Mouse (Mus musculus) intestine, embryonic 15.5 days (tissue): Measurements from ENCODE around the gene Lrrc47. TPM values are rescaled to one million over a fixed set of nuclear protein-coding genes. Genes with fewer than 3 reads are reported as not detected.

ENCODE experiments used
- ATAC-seq: fragments of 200-750 bp; cut with Nextera tagmentation; 2 replicates; pipeline ENCODE4 v1.8.0; 2017; ENCODE audit warnings: moderate TSS enrichment, moderate library complexity
- H3K27ac ChIP-seq: fragments of 300-500 bp; sonication (generic); 2 replicates; pipeline ENCODE4 v1.5.1; 2015; ENCODE audit warnings: mild to moderate bottlenecking, inconsistent platforms
- H3K27me3 ChIP-seq: fragments of 300-500 bp; sonication (generic); replicated peaks from 2 replicates; pipeline ENCODE4 v1.6.1; 2015; ENCODE audit warnings: inconsistent platforms
- H3K36me3 ChIP-seq: fragments of 300-500 bp; sonication (generic); 2 replicates; pipeline ENCODE4 v1.6.1; 2015; ENCODE audit warnings: inconsistent platforms
- H3K4me1 ChIP-seq: fragments of 300-500 bp; sonication (generic); replicated peaks from 2 replicates; pipeline ENCODE4 v1.6.1; 2015; ENCODE audit warnings: inconsistent platforms
- H3K4me2 ChIP-seq: fragments of 300-500 bp; sonication (generic); replicated peaks from 2 replicates; pipeline ENCODE4 v1.6.1; 2015; ENCODE audit warnings: mild to moderate bottlenecking, inconsistent platforms
- H3K4me3 ChIP-seq: fragments of 300-500 bp; sonication (generic); replicated peaks from 2 replicates; pipeline ENCODE4 v1.5.1; 2015; ENCODE audit warnings: inconsistent platforms
- H3K9ac ChIP-seq: fragments of 300-500 bp; sonication (generic); 2 replicates; pipeline ENCODE4 v1.6.1; 2015; ENCODE audit warnings: inconsistent platforms
- H3K9me3 ChIP-seq: fragments of 300-500 bp; sonication (generic); 2 replicates; pipeline ENCODE4 v1.6.1; 2016; ENCODE audit warnings: inconsistent platforms
- WGBS: fragments of 180-500 bp; shearing (Covaris S2); methylation state at CpG from one replicate; pipeline ENCODE4 v1.1.7; 2015; 5-methylcytosine and 5-hydroxymethylcytosine counted together
- polyA plus RNA-seq: library from polyadenylated mRNA; unstranded; fragments of >200 nt; fragmentation: Nextera tagmentation; extraction: Ambion mirVana; gene quantifications from 2 replicates; pipeline ENCODE4 v1.2.1, GENCODE M21; 2015

Lrrc47 gene
- 22.3 and 23.3 TPM in 2 replicates for polyA plus RNA-seq

DNA sequence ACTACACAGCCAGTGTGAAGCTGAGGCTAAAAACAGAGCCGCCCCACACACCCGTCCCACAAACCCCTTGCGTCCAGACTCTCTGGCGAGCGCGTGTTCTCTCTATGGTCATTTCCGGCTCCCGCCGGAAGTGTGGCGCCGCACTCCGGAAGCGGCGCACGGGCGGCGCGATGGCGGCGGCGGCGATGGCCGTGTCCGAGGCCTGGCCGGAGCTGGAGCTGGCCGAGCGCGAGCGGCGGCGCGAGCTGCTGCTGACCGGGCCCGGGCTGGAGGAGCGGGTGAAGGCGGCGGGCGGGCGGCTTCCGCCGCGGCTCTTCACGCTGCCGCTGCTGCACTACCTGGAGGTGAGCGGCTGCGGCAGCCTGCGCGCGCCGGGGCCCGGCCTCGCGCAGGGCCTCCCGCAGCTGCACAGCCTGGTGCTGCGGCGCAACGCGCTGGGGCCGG, at the start of gene Lrrc47:
Gene Lrrc47 (plus strand): TSS at position 86 of the 444 bp plus-strand sequence.
- Histone ChIP-seq H3K4me3 (peak within 1 kb of the TSS; percentile 99), H3K27ac (peak within 1 kb of the TSS; percentile 37; the same call in 1 of the 2 replicates), H3K36me3 (peaks cover 12% of the 10 kb centered on the region), H3K27me3 (no peaks in the 10 kb centered on the region), H3K9ac (peak within 1 kb of the TSS; percentile 90), H3K9me3 (no peaks in the 10 kb centered on the region), H3K4me1 (peaks cover 17% of the 10 kb centered on the region), H3K4me2 (peak within 1 kb of the TSS; percentile 90)
- ATAC-seq: peak; percentile 97
- under 1% methylated on average over 59 of the region's 59 CpGs for whole genome bisulfite sequencing

DNA sequence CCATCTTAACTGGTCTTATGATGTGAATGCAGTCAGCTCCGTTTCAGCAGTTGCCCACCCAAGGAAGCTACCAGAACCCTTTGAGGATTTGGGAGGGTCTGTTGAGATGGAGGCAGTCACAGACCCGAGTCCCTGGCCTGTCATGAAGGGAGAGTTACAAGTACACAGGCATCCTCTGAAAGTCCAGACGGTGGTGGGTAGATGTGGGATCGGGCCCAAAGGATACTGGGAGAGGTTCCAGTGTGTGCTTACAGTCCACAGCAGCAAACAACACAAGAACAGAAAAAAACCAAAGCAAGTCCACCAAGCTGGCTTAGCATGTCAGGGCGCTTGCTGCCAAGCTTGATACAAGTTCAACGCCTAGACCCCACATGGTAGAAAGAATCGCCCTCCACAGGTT, 48.9 kb upstream of the Lrrc47 start:
- no peak for ATAC-seq
- 82% methylated on average over 7 of the region's 7 CpGs for WGBS
- Histone ChIP-seq H3K36me3 (peaks cover 19% of the 10 kb centered on the region), H3K4me3 (no peak overlapping the region), H3K9me3 (no peaks in the 10 kb centered on the region), H3K27me3 (no peaks in the 10 kb centered on the region), H3K4me1 (peaks cover 3% of the 10 kb centered on the region; the same call in 1 of the 2 replicates), H3K4me2 (no peak overlapping the region), H3K9ac (no peak overlapping the region), H3K27ac (no peak overlapping the region)

GRCm38 (mm10) chr4:153966651-153967050, 44.9 kb upstream of the Lrrc47 start:
- Histone ChIP-seq H3K36me3 (peaks cover 10% of the 10 kb centered on the region; the same call in 1 of the 2 replicates), H3K4me2 (no peak overlapping the region), H3K27ac (no peak overlapping the region), H3K9me3 (no peaks in the 10 kb centered on the region), H3K27me3 (no peaks in the 10 kb centered on the region), H3K9ac (no peak overlapping the region), H3K4me3 (no peak overlapping the region), H3K4me1 (no peaks in the 10 kb centered on the region)
- 86% methylated on average over 5 of the region's 5 CpGs for WGBS
- ATAC-seq: no peak

- H3K27me3 ChIP-seq: no peaks in the 10 kb centered on the region
- no peak overlapping the region for H3K9ac ChIP-seq
- peaks cover 4% of the 10 kb centered on the region; the same call in 1 of the 2 replicates for H3K36me3 ChIP-seq
- no peak overlapping the region for H3K4me3 ChIP-seq
- H3K4me1 ChIP-seq: no peaks in the 10 kb centered on the region
- H3K9me3 ChIP-seq: no peaks in the 10 kb centered on the region
- no peak for ATAC-seq
- H3K27ac ChIP-seq: no peak overlapping the region
- 86% methylated on average over 2 of the region's 2 CpGs for WGBS
- no peak overlapping the region for H3K4me2 ChIP-seq
These were observed 44.0 kb upstream of the Lrrc47 start for GRCm38 (mm10) chr4:153967556-153967955.

GRCm38 (mm10) chr4:153968063-153968462, 43.5 kb upstream of the Lrrc47 start:
- H3K4me3 ChIP-seq: no peak overlapping the region
- no peak for ATAC-seq
- H3K9me3 ChIP-seq: no peaks in the 10 kb centered on the region
- no peak overlapping the region for H3K4me2 ChIP-seq
- H3K27me3 ChIP-seq: no peaks in the 10 kb centered on the region
- no peak overlapping the region for H3K27ac ChIP-seq
- no peaks in the 10 kb centered on the region for H3K4me1 ChIP-seq
- 79% methylated on average over 2 of the region's 2 CpGs for WGBS
- no peak overlapping the region for H3K9ac ChIP-seq
- no peaks in the 10 kb centered on the region for H3K36me3 ChIP-seq

GRCm38 (mm10) chr4:153974431-153975291, 36.9 kb upstream of the Lrrc47 start, which contains the start of the genes Dffb and Cep104:
TSS of gene Dffb (minus strand) at chr4:153975126.
TSS of gene Cep104 (plus strand) at chr4:153975194.
- H3K36me3 ChIP-seq: no peaks in the 10 kb centered on the region
- H3K9ac ChIP-seq: peak within 1 kb of the TSS; percentile 92
- under 1% methylated on average over 68 of the region's 68 CpGs for WGBS
- H3K4me2 ChIP-seq: peak within 1 kb of the TSS; percentile 91
- H3K27me3 ChIP-seq: no peaks in the 10 kb centered on the region
- no peaks in the 10 kb centered on the region for H3K9me3 ChIP-seq
- ATAC-seq: peak; percentile 98
- H3K4me1 ChIP-seq: peaks cover 15% of the 10 kb centered on the region; the same call in 1 of the 2 replicates
- peak within 1 kb of the TSS; percentile 60 for H3K27ac ChIP-seq
- peak within 1 kb of the TSS; percentile 89 for H3K4me3 ChIP-seq

GRCm38 (mm10) chr4:153975292-153975662, 36.3 kb upstream of the Lrrc47 start:
- H3K9ac ChIP-seq: peak overlapping the region; percentile 92
- H3K36me3 ChIP-seq: no peaks in the 10 kb centered on the region
- H3K27me3 ChIP-seq: no peaks in the 10 kb centered on the region
- 0 out of 2 replicates have a peak overlapping the region, but pooled peaks have one; percentile 41 for H3K27ac ChIP-seq
- ATAC-seq: peak; percentile 82
- H3K4me3 ChIP-seq: peak overlapping the region; percentile 89
- peaks cover 15% of the 10 kb centered on the region; the same call in 1 of the 2 replicates for H3K4me1 ChIP-seq
- H3K4me2 ChIP-seq: peak overlapping the region; percentile 91
- under 1% methylated on average over 33 of the region's 33 CpGs for WGBS
- H3K9me3 ChIP-seq: no peaks in the 10 kb centered on the region

DNA sequence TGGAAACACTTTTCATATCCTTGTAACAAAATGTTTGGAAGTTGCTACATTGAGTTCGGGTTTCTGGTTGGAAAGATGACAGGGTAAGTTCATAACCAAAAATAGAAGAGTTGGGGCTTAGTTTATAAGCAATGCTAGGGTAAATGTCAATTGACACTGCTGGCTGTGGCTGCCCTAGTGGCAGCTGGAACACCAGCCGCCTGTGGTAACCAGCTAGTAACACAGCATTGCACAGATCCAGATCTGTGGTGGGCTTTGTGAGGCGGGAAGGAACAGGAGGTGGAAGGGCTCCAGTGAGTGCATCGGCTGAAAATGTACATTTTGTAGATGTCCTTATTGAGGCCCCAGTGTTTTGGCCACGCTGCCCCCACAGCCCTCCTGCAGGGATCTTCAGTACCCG, 35.8 kb upstream of the Lrrc47 start:
- no peak for ATAC-seq
- no peaks in the 10 kb centered on the region for H3K36me3 ChIP-seq
- WGBS: 38% methylated on average over 6 of the region's 6 CpGs

DNA sequence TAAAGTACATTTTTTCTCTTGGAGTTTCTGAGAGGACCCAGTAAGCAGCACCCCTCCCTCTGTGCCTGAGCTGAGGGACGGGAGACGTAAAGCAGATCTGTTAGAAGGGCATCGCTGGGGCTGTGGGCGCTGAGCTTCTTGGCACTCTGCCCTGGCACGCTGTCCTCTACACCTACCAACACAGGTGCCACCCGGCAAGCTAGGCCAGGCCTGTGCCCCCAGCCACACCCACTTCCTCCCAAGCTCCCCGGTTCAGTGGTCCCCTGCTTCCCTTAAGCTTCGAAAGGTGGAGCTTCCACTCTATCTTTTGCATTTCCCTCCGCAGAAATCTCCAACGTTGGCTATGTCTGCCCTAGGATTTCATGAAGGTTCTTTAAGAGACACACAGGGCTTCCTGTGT, 32.3 kb upstream of the Lrrc47 start:
- Histone ChIP-seq H3K27ac (no peak overlapping the region), H3K36me3 (peaks cover 9% of the 10 kb centered on the region; the same call in 1 of the 2 replicates), H3K4me2 (no peak overlapping the region), H3K4me3 (no peak overlapping the region), H3K9ac (no peak overlapping the region), H3K9me3 (no peaks in the 10 kb centered on the region), H3K4me1 (peaks cover 13% of the 10 kb centered on the region; the same call in 1 of the 2 replicates), H3K27me3 (no peaks in the 10 kb centered on the region)
- no peak for ATAC-seq
- WGBS: 93% methylated on average over 10 of the region's 10 CpGs

More for the DNA sequence above, 35.8 kb upstream of the Lrrc47 start:
- Histone ChIP-seq H3K27ac (no peak overlapping the region), H3K4me3 (peak overlapping the region; percentile 89), H3K27me3 (no peaks in the 10 kb centered on the region), H3K9me3 (no peaks in the 10 kb centered on the region), H3K4me2 (peak overlapping the region; percentile 91), H3K4me1 (peaks cover 15% of the 10 kb centered on the region; the same call in 1 of the 2 replicates), H3K9ac (peak overlapping the region; percentile 92)

- Histone ChIP-seq H3K4me3 (no peak overlapping the region), H3K27me3 (no peaks in the 10 kb centered on the region), H3K9ac (no peak overlapping the region), H3K4me2 (no peak overlapping the region), H3K27ac (no peak overlapping the region), H3K9me3 (no peaks in the 10 kb centered on the region), H3K36me3 (peaks cover 18% of the 10 kb centered on the region), H3K4me1 (peaks cover 11% of the 10 kb centered on the region; the same call in 1 of the 2 replicates)
- no peak for ATAC-seq
- whole genome bisulfite sequencing: 87% methylated on average over 8 of the region's 11 CpGs
These were observed 31.1 kb upstream of the Lrrc47 start for GRCm38 (mm10) chr4:153980470-153980869.

- Histone ChIP-seq H3K4me3 (no peak overlapping the region), H3K9me3 (no peaks in the 10 kb centered on the region), H3K4me1 (no peaks in the 10 kb centered on the region), H3K27ac (no peak overlapping the region), H3K27me3 (no peaks in the 10 kb centered on the region), H3K4me2 (no peak overlapping the region), H3K36me3 (peaks cover 44% of the 10 kb centered on the region), H3K9ac (no peak overlapping the region)
- ATAC-seq: no peak
- WGBS: 88% methylated on average over 10 of the region's 10 CpGs
These were observed 18.8 kb upstream of the Lrrc47 start for GRCm38 (mm10) chr4:153992715-153993114.

DNA sequence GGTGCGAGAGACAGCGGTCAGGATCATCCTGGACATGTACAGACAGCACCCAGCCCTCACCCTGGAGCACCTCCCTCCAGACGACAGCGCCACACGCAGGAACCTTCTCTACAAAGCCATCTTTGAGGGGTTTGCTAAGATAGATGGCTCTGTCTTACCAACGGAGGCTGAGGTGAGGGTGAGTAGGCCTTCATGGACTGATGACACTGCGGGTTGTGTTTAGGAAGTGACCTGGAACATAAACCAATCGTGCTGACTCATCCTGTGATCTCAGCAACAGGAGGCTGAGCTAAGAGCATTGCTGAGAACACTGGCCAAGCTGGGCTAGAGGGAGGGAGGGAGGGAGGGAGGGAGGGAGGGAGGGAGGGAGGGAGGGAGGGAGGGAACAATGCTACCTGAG, 18.0 kb upstream of the Lrrc47 start:
- peaks cover 39% of the 10 kb centered on the region for H3K36me3 ChIP-seq
- H3K9ac ChIP-seq: no peak overlapping the region
- no peaks in the 10 kb centered on the region for H3K9me3 ChIP-seq
- H3K4me2 ChIP-seq: no peak overlapping the region
- 91% methylated on average over 8 of the region's 8 CpGs for WGBS
- H3K4me1 ChIP-seq: no peaks in the 10 kb centered on the region
- no peaks in the 10 kb centered on the region for H3K27me3 ChIP-seq
- no peak for ATAC-seq
- no peak overlapping the region for H3K4me3 ChIP-seq
- H3K27ac ChIP-seq: no peak overlapping the region
